Mouse (Mus musculus) urinary bladder, postnatal 4 days (tissue): ENCODE measurements around the gene 1110032F04Rik.
"Not testable (repeated sequence)": the region's sequence is repeated elsewhere in the genome, so short reads cannot be mapped to it uniquely, and the experiment has no call there.

Experiments
- DNase-seq, 2 experiments: peaks; one replicate each; pipeline ENCODE4 v3.0.0; 2021 to 2022; ENCODE audit warnings: low spot score in 2 of 2

Gene 1110032F04Rik

DNA sequence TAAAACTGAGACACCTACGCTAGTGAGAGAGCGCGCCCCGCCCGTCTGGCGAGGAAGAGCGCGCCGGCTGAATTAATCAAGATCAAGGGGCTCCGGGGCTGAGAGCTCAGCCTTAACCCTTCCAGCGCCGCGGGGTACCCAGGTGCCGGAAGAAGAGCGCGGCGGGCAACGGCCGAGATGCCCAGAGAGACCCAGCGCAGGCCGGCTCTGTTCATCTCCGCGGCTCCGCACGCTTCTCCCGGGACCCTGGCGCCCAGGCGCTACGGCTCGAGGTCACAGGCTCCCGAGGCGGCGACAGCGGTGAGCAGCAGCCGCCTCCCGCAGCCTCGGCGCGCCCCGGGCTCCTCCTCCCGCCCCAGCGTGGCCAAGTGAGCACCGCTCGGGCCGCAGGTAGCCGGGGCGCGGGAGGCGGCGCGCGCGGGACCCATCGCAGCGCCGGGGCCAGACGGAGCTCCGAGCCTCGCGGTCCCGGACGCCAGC, at the start of gene 1110032F04Rik:
1110032F04Rik (plus strand) TSS at position 376 of the 480 bp plus-strand sequence.
- DNase-seq, result peak in 1 of 2 experiments; percentile 18

DNA sequence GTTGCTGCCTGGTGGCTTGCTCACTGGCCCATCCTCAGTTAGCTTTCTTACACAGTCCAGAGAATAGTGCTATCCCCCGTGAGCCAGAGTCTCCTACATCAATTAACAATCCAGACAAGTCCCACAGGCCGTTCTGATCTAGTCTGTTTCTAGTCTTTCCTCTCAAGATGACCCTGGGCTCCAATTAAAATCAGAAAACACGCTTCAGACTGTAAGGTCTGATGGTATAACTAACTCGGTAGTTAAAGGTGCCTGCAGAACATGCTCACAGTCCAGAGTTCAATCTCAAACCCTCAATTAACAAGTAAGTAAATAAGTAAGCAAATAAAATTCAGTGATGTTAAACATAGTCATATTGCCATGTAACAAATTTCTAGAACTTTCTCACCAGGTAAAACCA, 48.0 kb upstream of the 1110032F04Rik start:
- no peak for DNase-seq

DNA sequence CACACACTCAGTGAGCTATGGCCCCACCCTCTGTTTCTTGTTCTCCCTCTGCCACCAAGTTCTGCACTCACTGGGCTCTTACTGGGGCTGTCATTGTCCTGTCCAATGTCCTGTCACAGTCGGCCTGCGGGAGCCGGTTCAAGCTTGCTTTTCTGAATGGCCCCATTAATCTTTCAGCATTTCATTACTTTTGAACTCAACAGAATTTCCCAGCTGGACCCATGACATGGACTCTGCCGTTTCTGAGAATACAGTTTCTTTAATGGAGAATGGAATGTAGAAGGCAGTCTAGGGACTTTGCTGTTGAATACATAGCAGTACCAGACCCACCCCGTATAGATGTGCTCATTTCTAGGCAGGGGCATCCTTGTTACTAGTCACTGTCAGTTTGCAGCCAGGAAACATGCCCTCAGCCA, 47.5 kb upstream of the 1110032F04Rik start:
- DNase-seq, result peak in 1 of 2 experiments; percentile 10

GRCm38 (mm10) chr3:68823876-68824764, 45.3 kb upstream of the 1110032F04Rik start:
- no peak for DNase-seq

- no peak for DNase-seq
Observed at GRCm38 (mm10) chr3:68824765-68825090, 44.7 kb upstream of the 1110032F04Rik start.

GRCm38 (mm10) chr3:68825151-68825550, 44.2 kb upstream of the 1110032F04Rik start:
- DNase-seq, result no peak

DNA sequence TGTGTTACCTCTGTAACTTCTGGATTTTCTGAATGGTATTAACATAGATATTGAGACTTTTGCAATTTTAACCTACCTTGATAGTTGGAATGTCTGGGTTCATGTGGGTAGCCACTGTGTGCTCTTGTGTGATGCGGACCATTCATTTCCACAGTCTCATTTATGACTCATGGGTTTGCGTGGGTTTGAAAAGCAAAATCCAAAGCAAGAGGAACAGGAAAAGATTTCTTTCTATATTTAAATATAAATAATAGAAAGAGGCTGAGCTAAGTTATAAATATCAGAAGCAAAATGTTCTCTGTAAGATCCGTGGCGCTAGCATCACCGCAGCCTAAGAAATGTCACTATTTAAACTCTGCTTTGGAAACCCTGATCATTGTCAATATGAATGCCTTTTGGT, 41.7 kb upstream of the 1110032F04Rik start:
- DNase-seq, result no peak

- no peak for DNase-seq
Observed at GRCm38 (mm10) chr3:68829944-68830343, 39.4 kb upstream of the 1110032F04Rik start.

DNA sequence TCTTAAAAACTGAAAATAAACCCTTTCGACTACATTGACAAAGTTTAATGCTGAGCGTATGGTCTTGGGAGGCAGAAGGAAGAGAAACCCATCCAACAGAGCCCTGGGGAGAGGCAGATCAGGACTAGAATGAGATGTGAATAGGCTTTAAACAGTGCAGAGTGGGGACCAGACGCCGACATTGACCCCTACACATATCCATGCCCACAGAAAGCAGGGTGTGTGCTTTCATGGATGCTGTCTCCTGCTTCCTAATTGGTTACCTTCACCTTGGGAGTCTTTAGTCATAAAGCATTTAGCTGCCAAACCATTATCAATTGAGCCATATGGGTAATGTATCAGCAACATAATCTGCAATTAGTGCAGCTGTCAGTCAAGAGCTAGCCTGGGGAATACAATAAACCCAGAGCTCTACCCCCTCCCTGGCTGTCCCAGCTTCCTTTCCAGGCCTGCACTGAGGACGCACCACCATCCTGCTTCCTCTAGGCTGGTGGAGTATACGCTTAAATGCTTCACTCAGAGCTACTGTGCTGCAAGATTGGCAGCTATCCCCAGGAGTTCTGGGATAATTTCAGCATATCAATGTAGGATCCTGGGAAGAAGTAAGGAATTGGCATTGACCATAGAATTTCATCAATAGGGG, 32.4 kb upstream of the 1110032F04Rik start:
- DNase-seq, result no peak

GRCm38 (mm10) chr3:68840206-68840605, 29.2 kb upstream of the 1110032F04Rik start:
- DNase-seq, result no peak

DNA sequence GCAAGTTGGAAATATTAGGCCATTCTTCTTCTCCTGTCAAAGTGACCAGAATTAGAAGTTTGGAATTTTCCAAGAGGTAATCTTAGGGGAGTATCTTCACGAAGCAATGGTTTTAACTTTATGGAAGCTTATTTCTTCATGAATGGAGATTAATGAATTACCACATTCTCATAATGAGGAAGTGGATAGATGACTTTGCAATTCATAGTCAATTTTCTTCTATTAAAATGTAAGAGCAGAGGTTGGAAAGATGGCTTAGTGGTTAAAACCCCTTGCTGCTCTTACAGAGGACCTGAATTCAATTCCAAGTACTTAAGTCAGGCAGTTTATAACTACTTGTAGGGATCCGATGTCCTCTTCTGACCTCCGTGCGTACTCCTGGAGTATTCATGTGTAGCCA, 25.4 kb upstream of the 1110032F04Rik start:
- DNase-seq, result no peak

DNA sequence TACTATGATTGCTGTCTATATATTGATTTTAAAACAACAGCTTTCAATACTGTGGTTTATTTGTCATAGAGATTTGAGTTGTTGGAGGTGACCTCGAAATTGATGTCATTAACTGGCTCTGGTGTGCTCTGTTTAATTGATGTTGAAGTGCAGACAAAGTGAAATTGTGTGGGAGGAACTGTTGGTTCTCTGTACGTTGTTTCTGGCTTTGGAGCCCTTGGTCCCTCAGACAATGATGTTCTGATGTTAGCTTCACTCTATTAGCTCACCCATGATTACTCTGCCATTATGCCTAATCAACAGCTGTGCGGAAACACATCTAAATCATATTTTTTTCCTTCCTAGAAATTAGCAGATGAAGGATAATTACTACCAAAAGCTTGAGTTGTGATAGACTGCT, 21.1 kb upstream of the 1110032F04Rik start:
- DNase-seq, result no peak

DNA sequence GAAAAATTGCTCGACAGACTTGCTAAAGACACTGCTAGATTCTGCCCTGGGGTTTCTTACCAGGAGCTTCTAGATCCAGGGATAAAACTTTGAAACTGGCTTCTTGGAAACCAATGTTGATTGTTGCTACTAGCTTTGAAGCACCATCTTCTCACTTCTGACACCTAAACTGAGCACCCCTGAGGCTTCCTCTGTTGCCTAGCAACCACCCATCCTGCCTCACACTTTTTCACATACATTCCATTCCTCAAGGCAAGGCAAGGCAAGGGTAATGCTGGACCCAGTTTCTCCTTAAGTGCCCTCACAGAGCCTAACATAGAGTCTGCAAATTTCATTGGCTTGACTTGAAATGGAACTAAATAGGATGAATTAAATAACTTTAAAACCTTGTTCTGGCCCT, 17.0 kb upstream of the 1110032F04Rik start:
- DNase-seq, result no peak

- peak in 1 of 2 experiments; percentile 22 for DNase-seq
Observed at GRCm38 (mm10) chr3:68869691-68870567, 543 bp downstream of the 1110032F04Rik start.

- no peak for DNase-seq
Observed at GRCm38 (mm10) chr3:68870568-68870950, 1.2 kb downstream of the 1110032F04Rik start.

- no peak for DNase-seq
Observed at GRCm38 (mm10) chr3:68874079-68874478, 4.7 kb downstream of the 1110032F04Rik start.

- no peak for DNase-seq
Observed at GRCm38 (mm10) chr3:68886845-68887244, 17.5 kb downstream of the 1110032F04Rik start.

DNA sequence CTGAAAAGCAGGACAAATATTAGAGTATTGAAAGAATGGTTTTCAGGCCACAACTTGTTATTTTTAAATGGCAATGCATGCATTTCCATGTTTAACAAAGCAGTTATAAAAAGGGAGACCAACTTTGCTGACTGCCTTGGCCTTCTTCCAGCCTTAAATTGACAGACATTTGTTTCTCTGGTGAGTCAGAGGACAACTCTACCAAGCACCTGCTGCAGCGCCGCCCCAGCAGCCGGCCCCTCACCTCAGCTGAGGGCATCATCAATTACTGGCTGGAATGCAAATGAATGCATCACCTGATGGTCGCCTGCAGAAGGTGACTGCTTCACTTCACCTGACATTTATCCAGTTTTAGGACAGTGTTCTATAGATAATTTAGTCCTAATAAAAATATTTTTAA, 26.0 kb downstream of the 1110032F04Rik start:
- DNase-seq, result no peak

GRCm38 (mm10) chr3:68897154-68897553, 27.8 kb downstream of the 1110032F04Rik start:
- DNase-seq, result no peak

DNA sequence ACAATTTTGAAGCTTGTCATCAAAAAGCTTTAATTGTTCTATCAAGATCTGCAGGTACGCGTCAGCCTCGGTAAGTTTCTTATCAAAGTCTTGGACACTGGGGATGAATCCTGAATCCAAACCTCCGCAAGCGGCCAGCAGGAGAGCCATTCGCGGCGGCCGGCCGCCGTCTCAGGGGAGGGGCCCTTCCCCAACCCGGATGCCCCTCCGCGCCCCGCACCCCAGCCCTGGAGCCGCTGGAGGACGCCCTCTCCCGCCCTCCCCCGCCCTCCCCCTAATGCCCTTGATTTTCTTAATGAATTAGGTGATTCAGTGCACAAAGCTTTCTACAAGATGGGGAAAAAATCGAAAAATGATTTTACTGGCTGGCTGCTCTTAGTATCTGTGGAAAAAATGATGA, 33.2 kb downstream of the 1110032F04Rik start:
- not testable (repeated sequence) for DNase-seq

- DNase-seq, result no peak
Observed at GRCm38 (mm10) chr3:68904902-68905778, 35.8 kb downstream of the 1110032F04Rik start.
